In the genomic region with DNA sequence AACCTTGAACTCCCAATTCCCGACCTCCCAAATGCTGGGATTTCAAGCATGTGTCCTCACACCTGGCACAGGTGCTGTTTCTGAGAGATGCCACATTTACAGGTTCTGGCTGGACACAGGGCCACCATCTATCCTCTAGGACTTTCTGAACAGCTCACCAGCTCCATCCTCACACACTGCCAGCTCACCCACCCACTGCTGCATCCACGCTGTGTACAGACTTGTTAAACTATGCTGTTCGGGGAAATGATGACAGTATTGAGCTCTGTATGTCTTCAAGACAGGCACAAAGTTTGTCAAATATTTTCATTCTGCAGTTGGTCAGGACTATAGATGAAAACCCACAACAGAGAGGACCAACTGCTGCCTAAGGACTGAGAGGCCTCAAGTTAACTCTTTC, we compare ENCODE assay signal across 26 mouse cellular contexts.
"Had no signal": no experiment of that assay in that cellular context is flagged by ENCODE, and none has a peak within 500 bp of the region (broad histone marks: within the 10 kb centered on the region; RNA-seq: fewer than 3 reads in every experiment).

No protein-coding gene starts in this region.

- H3K4me3 ChIP-seq: heart, adult 2 months; heart, embryonic 13.5 days; heart, embryonic 15.5 days; hindbrain, embryonic 13.5 days; hindbrain, embryonic 15.5 days; kidney, embryonic 15.5 days; limb, embryonic 13.5 days; limb, embryonic 15.5 days had no signal

- H3K27me3 ChIP-seq: heart, embryonic 15.5 days; hindbrain, embryonic 13.5 days; hindbrain, embryonic 15.5 days; limb, embryonic 15.5 days had no signal

- H3K4me1 ChIP-seq: heart, embryonic 15.5 days; hindbrain, embryonic 15.5 days; kidney, embryonic 15.5 days; limb, embryonic 13.5 days; limb, embryonic 15.5 days had no signal

- H3K9me3 ChIP-seq: heart, embryonic 13.5 days; heart, embryonic 15.5 days; hindbrain, embryonic 13.5 days; hindbrain, embryonic 15.5 days; kidney, embryonic 15.5 days; limb, embryonic 13.5 days; limb, embryonic 15.5 days had no signal

- H3K36me3 ChIP-seq: heart, embryonic 13.5 days; heart, embryonic 15.5 days; kidney, embryonic 15.5 days; limb, embryonic 13.5 days; limb, embryonic 15.5 days had no signal

- H3K9ac ChIP-seq: forebrain, postnatal 0 days; heart, embryonic 13.5 days; heart, embryonic 15.5 days; hindbrain, embryonic 13.5 days; hindbrain, embryonic 15.5 days; kidney, embryonic 15.5 days; limb, embryonic 13.5 days; limb, embryonic 15.5 days had no signal

- H3K27ac ChIP-seq: heart, adult 2 months; heart, embryonic 13.5 days; heart, embryonic 15.5 days; hindbrain, embryonic 13.5 days; hindbrain, embryonic 15.5 days; hindbrain, postnatal 0 days; kidney, embryonic 15.5 days; kidney, postnatal 0 days; limb, embryonic 13.5 days; limb, embryonic 15.5 days had no signal

- H3K4me2 ChIP-seq: heart, embryonic 11.5 days; heart, embryonic 13.5 days; heart, embryonic 15.5 days; hindbrain, embryonic 13.5 days; hindbrain, embryonic 15.5 days; kidney, embryonic 15.5 days; limb, embryonic 13.5 days; limb, embryonic 15.5 days had no signal

- ATAC-seq: forebrain, postnatal 0 days; hindbrain, postnatal 0 days; intestine, embryonic 16.5 days had no signal

- DNase-seq: forebrain, postnatal 0 days; gastrocnemius, postnatal 14 days; gastrocnemius, postnatal 36 days; heart, adult 11 months; heart, adult 2 months; heart, postnatal 14 days; heart, postnatal 36 days; kidney, adult 11 months; kidney, adult 2 months; kidney, adult 9 months; kidney, postnatal 14 days; kidney, postnatal 36 days; layer of hippocampus, adult 9-11 months; layer of hippocampus, postnatal 36 days; left cerebral cortex, postnatal 4 days had no signal
